ENCODE assay signal across 9 mouse cellular contexts in genomic region chr16:76803725-76804124, GRCm38 (mm10).
A peak's percentile ranks its signal among the peaks of the same experiment; 100 is the strongest.
DNase-seq lines count a peak whose midpoint lies in the region; ATAC-seq lines count a peak whose summit lies in the region.
"Had no signal": no experiment of that assay in that cellular context is flagged by ENCODE, and none has a peak within 500 bp of the region (broad histone marks: within the 10 kb centered on the region; RNA-seq: fewer than 3 reads in every experiment).

No protein-coding gene starts in this region.

- WGBS in liver, embryonic 11.5 days, result 31% methylated on average over 3 of the region's 3 CpGs

- no peaks in the 10 kb centered on the region for H3K36me3 ChIP-seq in liver, embryonic 11.5 days (ENCODE audit: control insufficient read depth, insufficient read depth, low read length)
- H3K36me3 ChIP-seq: limb, embryonic 15.5 days had no signal

- H3K4me1 ChIP-seq in liver, embryonic 11.5 days (replicated peaks; ENCODE audit: control insufficient read depth, insufficient read depth, low read length), result no peaks in the 10 kb centered on the region
- H3K4me1 ChIP-seq: limb, embryonic 15.5 days had no signal

- H3K4me3 ChIP-seq in liver, embryonic 11.5 days (ENCODE audit: low read depth, low read length), result no peak overlapping the region
- H3K4me3 ChIP-seq: erythroblast, embryonic 14.5 days; limb, embryonic 15.5 days had no signal

- H3K4me2 ChIP-seq in liver, embryonic 11.5 days, result no peak overlapping the region
- H3K4me2 ChIP-seq: limb, embryonic 15.5 days had no signal

- no peak overlapping the region for H3K9ac ChIP-seq in liver, embryonic 11.5 days (ENCODE audit: low read depth, low read length)
- H3K9ac ChIP-seq: limb, embryonic 15.5 days had no signal

- no peak for ATAC-seq in liver, embryonic 11.5 days (replicated peaks; ENCODE audit: low FRiP score)
- ATAC-seq in megakaryocyte progenitor cell, adult 5-6 weeks (replicated peaks; ENCODE audit: poor library complexity), result peak; percentile 65

- DNase-seq in liver, result peak; percentile 49
- DNase-seq in liver, embryonic 11.5 days (ENCODE audit: low spot score), result no peak
- peak; percentile 25 for DNase-seq in NIH3T3 (ENCODE audit: low read depth)
- DNase-seq in c-Kit-positive CD71-negative TER-119-negative erythroid progenitor cells, embryonic 14.5 days (ENCODE audit: low read depth), result peak; percentile 4
- DNase-seq in heart, postnatal 4 days, result peak; percentile 61
- DNase-seq in yolk sac, embryonic 10.5 days (ENCODE audit: low spot score), result peak; percentile 18

- H3K27me3 ChIP-seq in liver, embryonic 11.5 days (replicated peaks; ENCODE audit: control insufficient read depth, insufficient read depth, low read length), result no peaks in the 10 kb centered on the region
- H3K27me3 ChIP-seq: limb, embryonic 15.5 days had no signal

- H3K27ac ChIP-seq in liver, embryonic 11.5 days (ENCODE audit: low read depth, low read length), result no peak overlapping the region
- H3K27ac ChIP-seq: limb, embryonic 15.5 days had no signal

- no peaks in the 10 kb centered on the region for H3K9me3 ChIP-seq in liver, embryonic 11.5 days (ENCODE audit: control insufficient read depth, low read length)
- H3K9me3 ChIP-seq: limb, embryonic 15.5 days had no signal
